Mouse (Mus musculus) neural tube, embryonic 12.5 days (tissue): ENCODE results near the gene Bad. TPM values are rescaled to one million over a fixed set of nuclear protein-coding genes. Genes with fewer than 3 reads are reported as not detected.
"Not testable (repeated sequence)": the region's sequence is repeated elsewhere in the genome, so short reads cannot be mapped to it uniquely, and the experiment has no call there.

Experiments
- ATAC-seq: fragments of 200-750 bp; cut with Nextera tagmentation; 2 replicates; pipeline ENCODE4 v1.8.0; 2017; ENCODE audit warnings: low read depth, mild to moderate bottlenecking, moderate TSS enrichment, moderate library complexity; ENCODE audit not compliant: low FRiP score
- H3K27ac ChIP-seq: fragments of 300-500 bp; sonication (generic); 2 replicates; pipeline ENCODE4 v1.5.1; 2016
- H3K27me3 ChIP-seq: fragments of 300-500 bp; sonication (generic); replicated peaks from 2 replicates; pipeline ENCODE4 v1.6.1; 2016; ENCODE audit warnings: mild to moderate bottlenecking
- H3K36me3 ChIP-seq: fragments of 300-500 bp; sonication (generic); 2 replicates; pipeline ENCODE4 v1.6.1; 2016; ENCODE audit warnings: mild to moderate bottlenecking
- H3K4me1 ChIP-seq: fragments of 300-500 bp; sonication (generic); 2 replicates; pipeline ENCODE4 v1.6.1; 2016
- H3K4me2 ChIP-seq: fragments of 300-500 bp; sonication (generic); replicated peaks from 2 replicates; pipeline ENCODE4 v1.6.1; 2016; ENCODE audit warnings: mild to moderate bottlenecking
- H3K4me3 ChIP-seq: fragments of 300-500 bp; sonication (generic); 2 replicates; pipeline ENCODE4 v1.5.1; 2016
- H3K9ac ChIP-seq: fragments of 300-500 bp; sonication (generic); 2 replicates; pipeline ENCODE4 v1.6.1; 2016; ENCODE audit warnings: mild to moderate bottlenecking
- H3K9me3 ChIP-seq: fragments of 300-500 bp; sonication (generic); 2 replicates; pipeline ENCODE4 v1.6.1; 2016; ENCODE audit warnings: mild to moderate bottlenecking
- WGBS: fragments of 180-500 bp; shearing (Covaris S2); methylation state at CpG from one replicate; pipeline ENCODE4 v1.1.7; 2016; 5-methylcytosine and 5-hydroxymethylcytosine counted together
- polyA plus RNA-seq: library from polyadenylated mRNA; unstranded; fragments of >200 nt; fragmentation: Nextera tagmentation; extraction: Ambion mirVana; gene quantifications from 2 replicates; pipeline ENCODE4 v1.2.1, GENCODE M21; 2016

Bad gene
- 71.9 and 73.8 TPM in 2 replicates for polyA plus RNA-seq

DNA sequence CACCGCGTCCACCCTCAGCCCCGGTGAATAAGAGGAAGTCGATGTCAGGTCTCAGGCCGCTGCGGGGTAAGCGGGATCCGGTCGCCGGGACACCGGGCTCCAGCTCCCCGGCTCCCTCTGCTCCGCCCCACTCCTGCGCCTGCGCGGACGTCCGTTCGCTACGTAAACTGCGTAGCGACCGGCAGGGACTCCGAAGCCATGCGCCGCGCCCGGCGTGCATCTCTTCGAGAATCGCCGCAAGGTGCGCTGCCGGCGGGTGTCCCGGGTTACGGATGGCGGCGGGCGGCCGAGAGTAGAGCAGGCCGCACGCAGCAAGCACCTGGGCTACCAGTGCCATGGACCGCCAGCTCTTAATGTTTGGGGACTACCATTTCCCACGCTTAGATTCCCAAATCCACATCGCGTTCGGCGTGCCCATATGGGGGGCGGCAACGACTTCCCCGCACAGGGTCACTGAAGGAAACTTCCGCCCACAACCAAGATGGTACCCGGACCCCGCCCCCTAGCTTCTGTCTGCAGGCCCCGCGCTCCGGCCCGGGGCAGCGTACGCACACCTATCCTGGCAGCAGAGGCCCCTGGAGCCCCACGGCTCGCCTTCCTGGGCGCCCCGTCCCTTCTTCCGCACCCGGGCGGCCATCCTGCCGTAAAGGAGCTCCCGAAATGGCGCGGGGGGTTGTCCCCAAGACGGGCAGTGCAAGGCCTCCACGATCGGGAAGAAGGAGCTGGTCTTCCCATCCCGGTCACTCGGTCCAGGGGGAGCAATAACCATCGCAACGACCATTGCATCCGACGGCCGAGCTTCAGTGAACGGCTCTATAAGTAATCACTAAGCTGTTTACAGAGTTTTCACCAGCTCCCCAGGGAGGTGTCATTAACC is at the start of gene Bad:
Bad (plus strand) TSS at position 490 of the 877 bp plus-strand sequence.
- peak within 1 kb of the TSS; percentile 87 for H3K4me2 ChIP-seq
- peak within 1 kb of the TSS; percentile 89 for H3K9ac ChIP-seq
- WGBS: under 1% methylated on average over 83 of the region's 83 CpGs
- peak; percentile 83 for ATAC-seq
- peak within 1 kb of the TSS; percentile 88 for H3K27ac ChIP-seq
- H3K4me1 ChIP-seq: peaks cover 32% of the 10 kb centered on the region
- H3K9me3 ChIP-seq: no peaks in the 10 kb centered on the region
- 0 out of 2 replicates have a peak, but pooled peaks cover 3% of the 10 kb centered on the region for H3K27me3 ChIP-seq
- H3K4me3 ChIP-seq: peak within 1 kb of the TSS; percentile 82
- peaks cover 8% of the 10 kb centered on the region for H3K36me3 ChIP-seq

DNA sequence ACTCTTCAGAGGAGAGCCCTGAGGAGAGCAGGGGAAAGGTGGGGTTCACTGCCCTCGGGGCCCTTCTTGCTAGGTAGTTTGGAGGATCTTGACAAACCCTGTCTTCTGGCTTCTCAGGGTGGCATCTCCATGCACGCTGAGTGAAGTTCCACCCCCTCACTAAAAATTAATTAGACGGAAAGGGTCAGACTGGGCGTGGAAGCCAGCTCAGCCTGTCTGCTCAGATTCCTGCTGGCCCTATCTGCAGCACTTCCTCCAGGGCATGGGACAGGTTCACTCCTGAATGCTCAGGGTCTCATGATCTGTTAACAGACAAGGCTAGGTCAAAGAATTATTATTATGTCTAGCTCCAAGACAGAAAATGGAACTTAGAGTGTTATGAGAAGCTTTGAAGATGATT is 49.1 kb upstream of the Bad start:
- H3K9ac ChIP-seq: no peak overlapping the region
- ATAC-seq: no peak
- H3K4me2 ChIP-seq: no peak overlapping the region
- no peak overlapping the region for H3K4me3 ChIP-seq
- no peak overlapping the region for H3K27ac ChIP-seq
- 69% methylated on average over 4 of the region's 4 CpGs for WGBS
- H3K4me1 ChIP-seq: no peaks in the 10 kb centered on the region
- H3K27me3 ChIP-seq: no peaks in the 10 kb centered on the region
- H3K9me3 ChIP-seq: peaks cover 10% of the 10 kb centered on the region; the same call in 1 of the 2 replicates
- H3K36me3 ChIP-seq: no peaks in the 10 kb centered on the region

DNA sequence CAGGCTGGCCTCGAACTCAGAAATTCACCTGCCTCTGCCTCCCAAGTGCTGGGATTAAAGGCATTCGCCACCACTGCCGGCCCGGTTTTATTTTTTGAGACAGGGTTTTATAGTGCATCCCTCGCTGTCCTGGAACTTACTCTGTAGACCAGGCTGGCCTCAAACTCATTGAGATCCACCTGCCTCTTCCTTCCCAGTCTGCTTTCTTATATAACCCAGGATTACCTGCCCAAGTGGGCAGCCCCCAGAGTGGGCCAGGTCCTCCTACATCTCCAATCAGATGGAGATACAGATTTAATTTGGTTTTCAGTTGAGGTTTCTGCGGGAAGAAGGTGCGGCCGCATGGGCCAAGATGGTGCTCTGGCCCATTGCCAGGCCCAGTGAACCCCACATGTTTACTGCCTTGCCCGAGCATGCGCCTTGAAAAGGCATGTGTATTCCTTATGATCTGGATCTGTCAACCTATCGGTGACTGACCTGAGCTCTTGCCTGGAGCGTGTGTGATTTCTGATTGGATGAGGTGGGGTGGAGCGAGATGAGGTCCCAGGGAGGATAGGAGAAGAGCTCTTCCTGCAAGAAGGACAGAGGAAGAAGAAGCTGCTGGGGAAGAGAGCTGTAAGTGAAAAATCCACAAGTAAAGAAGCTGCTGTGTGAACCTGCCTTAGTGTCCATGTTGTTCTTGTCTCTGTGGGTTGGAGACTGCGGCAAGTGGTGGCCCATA is 47.8 kb upstream of the Bad start:
- Histone ChIP-seq H3K4me1 (no peaks in the 10 kb centered on the region), H3K27ac (no peak overlapping the region), H3K9ac (no peak overlapping the region), H3K27me3 (no peaks in the 10 kb centered on the region), H3K36me3 (no peaks in the 10 kb centered on the region), H3K4me3 (no peak overlapping the region), H3K4me2 (no peak overlapping the region), H3K9me3 (peaks cover 11% of the 10 kb centered on the region; the same call in 1 of the 2 replicates)
- WGBS: 90% methylated on average over 14 of the region's 14 CpGs
- no peak for ATAC-seq

DNA sequence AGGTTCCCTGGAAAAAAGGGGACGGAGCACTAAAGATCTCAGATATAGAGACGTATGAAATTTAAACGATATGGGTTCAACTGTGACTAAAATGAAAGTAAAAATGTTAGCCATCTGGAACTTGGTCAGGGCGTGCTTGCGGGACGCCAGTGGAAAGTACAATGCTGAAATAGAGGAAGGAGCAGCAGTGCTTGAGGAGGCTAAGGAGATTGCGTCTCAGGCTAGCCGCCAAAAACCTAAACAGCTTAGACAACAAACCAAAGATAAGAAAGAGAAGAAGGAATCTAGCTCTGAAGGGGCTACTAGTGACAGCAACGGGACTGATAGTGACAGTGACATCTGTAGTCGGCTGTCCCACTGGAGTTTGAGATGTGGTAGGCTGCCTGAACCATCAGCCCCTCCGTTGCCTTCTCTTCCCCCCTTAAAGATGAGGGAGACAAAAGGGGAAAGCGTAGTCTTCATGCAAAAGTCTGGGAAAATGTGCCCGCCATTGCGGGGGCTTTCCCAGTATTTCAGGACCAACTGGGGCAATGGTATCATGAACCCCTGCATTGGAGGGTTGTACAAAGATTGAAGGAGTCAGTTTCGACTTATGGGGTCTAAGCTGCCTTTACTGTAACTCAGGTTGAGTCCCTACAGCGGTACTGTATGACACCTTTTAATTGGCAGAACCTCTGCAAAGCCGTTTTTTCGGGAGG is 45.9 kb upstream of the Bad start:
- H3K4me1 ChIP-seq, H3K4me2 ChIP-seq, ATAC-seq, H3K4me3 ChIP-seq, H3K36me3 ChIP-seq, H3K9ac ChIP-seq, H3K27ac ChIP-seq, H3K27me3 ChIP-seq: not testable (repeated sequence)
- peaks cover 11% of the 10 kb centered on the region; the same call in 1 of the 2 replicates for H3K9me3 ChIP-seq
- WGBS: 92% methylated on average over 18 of the region's 18 CpGs

DNA sequence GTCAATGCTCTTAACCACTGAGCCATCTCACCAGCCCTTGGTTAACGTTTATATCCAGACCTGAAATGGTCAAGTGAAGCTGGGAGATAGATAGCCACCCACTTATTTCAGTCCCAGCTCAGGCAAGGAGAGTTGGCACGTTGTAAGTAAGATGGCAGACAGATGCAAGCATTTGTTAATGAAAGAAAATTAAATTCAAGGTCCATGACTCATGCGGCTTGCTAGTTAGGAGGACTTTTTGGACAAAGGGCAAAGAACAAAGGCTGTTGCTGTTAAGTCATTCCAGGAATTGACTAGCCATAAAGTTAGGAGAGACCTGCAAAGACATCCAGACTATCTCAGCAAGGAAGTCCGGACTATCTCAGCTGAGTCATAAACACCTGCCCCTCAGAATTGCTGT is 42.0 kb upstream of the Bad start:
- no peaks in the 10 kb centered on the region for H3K4me1 ChIP-seq
- H3K4me2 ChIP-seq: no peak overlapping the region
- no peak overlapping the region for H3K4me3 ChIP-seq
- H3K9me3 ChIP-seq: peaks cover 11% of the 10 kb centered on the region; the same call in 1 of the 2 replicates
- ATAC-seq: no peak
- H3K27ac ChIP-seq: no peak overlapping the region
- no peaks in the 10 kb centered on the region for H3K27me3 ChIP-seq
- no peak overlapping the region for H3K9ac ChIP-seq
- WGBS: 74% methylated on average over 4 of the region's 4 CpGs
- no peaks in the 10 kb centered on the region; the same call in 1 of the 2 replicates for H3K36me3 ChIP-seq

DNA sequence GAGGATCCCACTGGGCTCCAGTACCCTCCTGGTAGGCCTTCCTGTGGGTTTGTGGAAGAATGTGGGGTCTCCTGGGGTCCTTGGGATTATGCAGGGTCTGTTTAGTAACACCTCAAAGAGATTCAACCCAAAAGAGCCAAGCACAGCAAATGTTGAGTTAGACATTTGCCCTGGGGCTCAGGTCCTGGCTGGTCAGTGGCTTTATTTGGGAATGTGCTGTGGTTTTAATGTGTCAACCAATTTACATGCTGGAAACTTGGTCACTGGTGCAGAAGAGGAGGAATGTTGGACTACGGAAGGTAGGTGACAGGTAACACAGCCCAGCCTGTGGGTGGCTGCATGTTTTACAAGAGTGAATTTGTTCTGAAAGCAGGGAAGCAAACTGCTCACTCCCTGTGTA is 38.6 kb upstream of the Bad start:
- no peak for ATAC-seq
- H3K36me3 ChIP-seq: peaks cover 21% of the 10 kb centered on the region
- 100% methylated on average over 1 of the region's 1 CpGs for WGBS

DNA sequence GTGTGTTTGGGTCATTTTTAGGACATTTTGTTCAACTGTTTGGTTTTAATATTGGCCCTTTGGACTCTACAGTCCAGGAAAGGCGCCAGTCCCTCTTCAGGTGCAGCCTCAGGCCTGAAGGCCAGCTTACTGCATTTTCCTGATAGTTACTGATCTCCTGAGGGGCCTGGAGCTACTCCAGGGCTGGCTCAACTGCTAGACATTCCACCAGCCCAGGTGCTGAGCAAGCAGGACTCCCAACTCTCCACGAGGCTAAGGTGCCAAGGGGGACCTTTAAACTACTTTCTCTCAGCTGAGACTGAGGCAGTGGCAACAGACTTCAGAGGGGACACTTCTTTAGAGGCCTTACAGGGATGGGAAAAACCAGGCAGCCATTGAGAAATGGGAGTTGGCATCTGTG is 36.8 kb upstream of the Bad start:
- H3K27ac ChIP-seq: no peak overlapping the region
- H3K4me1 ChIP-seq: peaks cover 19% of the 10 kb centered on the region
- H3K9me3 ChIP-seq: no peaks in the 10 kb centered on the region
- ATAC-seq: no peak
- 88% methylated on average over 2 of the region's 2 CpGs for WGBS
- H3K4me3 ChIP-seq: no peak overlapping the region
- no peak overlapping the region for H3K4me2 ChIP-seq
- no peaks in the 10 kb centered on the region for H3K27me3 ChIP-seq
- no peak overlapping the region for H3K9ac ChIP-seq
- H3K36me3 ChIP-seq: peaks cover 21% of the 10 kb centered on the region

More for the DNA sequence above, 38.6 kb upstream of the Bad start:
- no peaks in the 10 kb centered on the region for H3K9me3 ChIP-seq
- no peak overlapping the region for H3K27ac ChIP-seq
- no peak overlapping the region for H3K4me3 ChIP-seq
- no peak overlapping the region for H3K4me2 ChIP-seq
- no peaks in the 10 kb centered on the region for H3K27me3 ChIP-seq
- H3K9ac ChIP-seq: no peak overlapping the region
- peaks cover 8% of the 10 kb centered on the region for H3K4me1 ChIP-seq

DNA sequence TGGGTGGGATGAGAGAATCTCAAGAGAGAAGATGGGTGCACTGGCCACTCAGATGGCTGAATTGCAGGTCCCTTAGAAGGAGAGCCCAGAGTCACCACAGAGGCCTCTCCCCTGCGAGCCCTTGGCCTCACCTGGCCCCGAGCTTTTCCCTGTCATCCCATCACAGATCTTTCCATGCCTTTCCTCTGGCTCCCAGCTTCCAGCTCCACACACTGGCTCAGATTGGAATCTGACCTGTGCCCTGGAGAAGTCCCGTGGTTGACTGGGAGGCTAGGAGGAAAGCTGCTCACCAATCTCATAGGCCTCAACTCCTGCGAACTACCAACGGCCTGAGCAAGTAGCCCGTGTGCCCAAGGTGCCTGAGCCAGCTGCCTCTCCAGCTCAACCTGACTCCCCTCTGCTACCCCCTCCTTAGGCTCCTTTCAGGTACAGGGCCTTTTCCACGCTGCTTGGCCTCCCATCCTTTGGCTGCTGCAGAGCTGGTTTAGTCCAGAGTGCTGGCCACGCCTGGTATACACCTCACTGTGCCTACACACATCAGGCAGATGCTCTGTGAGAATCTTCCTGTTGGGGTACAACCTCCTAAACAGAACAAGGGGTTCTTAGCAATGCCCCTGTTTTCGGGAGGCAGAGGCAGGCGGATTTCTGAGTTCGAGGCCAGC is 36.0 kb upstream of the Bad start:
- Histone ChIP-seq H3K27me3 (no peaks in the 10 kb centered on the region), H3K27ac (no peak overlapping the region), H3K4me3 (no peak overlapping the region), H3K4me1 (peaks cover 19% of the 10 kb centered on the region), H3K9me3 (no peaks in the 10 kb centered on the region), H3K36me3 (peaks cover 21% of the 10 kb centered on the region), H3K4me2 (no peak overlapping the region), H3K9ac (no peak overlapping the region)
- 95% methylated on average over 11 of the region's 11 CpGs for WGBS
- ATAC-seq: no peak

DNA sequence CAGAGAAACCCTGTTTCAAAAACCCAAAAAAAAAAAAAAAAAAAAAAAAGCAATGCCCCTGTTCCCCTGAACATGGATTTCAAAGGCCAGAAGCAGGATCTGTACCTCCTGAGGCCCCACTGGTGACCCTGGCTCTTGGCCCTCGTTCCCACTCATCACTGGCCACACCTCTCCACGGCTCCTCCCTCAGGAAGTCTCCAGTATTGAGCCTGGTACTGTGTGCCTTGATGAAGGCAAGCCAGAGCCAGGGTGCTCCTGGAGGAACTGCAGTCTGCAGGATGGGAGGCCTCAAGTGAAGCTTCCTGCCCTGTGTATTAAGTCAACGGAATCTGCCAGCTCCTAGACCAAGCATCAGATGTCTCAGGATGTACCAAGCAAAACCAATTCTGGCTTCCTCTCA is 35.5 kb upstream of the Bad start:
- H3K27ac ChIP-seq: no peak overlapping the region
- no peak for ATAC-seq
- 94% methylated on average over 3 of the region's 3 CpGs for WGBS

DNA sequence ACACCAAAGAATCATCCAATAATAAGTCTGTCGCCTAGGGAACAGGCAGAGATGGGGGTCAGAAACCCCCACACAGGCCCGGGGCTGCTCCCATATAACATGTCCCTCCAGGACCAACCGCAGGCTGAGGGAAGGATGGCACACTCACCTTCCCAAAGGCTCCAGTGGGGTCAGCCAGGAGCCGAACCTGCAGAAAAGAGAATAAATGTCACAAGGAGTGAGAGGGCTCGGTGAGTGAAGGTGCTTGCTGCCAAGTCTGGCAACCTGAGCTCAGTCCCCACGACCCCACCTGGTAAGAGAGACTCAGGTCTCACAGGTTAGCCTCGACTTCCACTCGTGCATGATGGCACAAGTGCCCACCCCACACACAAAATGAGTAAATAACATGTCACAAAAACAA is 34.6 kb upstream of the Bad start:
- 0 out of 2 replicates have a peak overlapping the region, but pooled peaks have one; percentile 22 for H3K9ac ChIP-seq
- H3K4me3 ChIP-seq: no peak overlapping the region
- 92% methylated on average over 8 of the region's 8 CpGs for WGBS
- no peak overlapping the region for H3K4me2 ChIP-seq
- no peak for ATAC-seq
- H3K27me3 ChIP-seq: no peaks in the 10 kb centered on the region
- peaks cover 30% of the 10 kb centered on the region for H3K4me1 ChIP-seq
- H3K27ac ChIP-seq: no peak overlapping the region
- no peaks in the 10 kb centered on the region for H3K9me3 ChIP-seq
- peaks cover 33% of the 10 kb centered on the region for H3K36me3 ChIP-seq

More for the DNA sequence above, 35.5 kb upstream of the Bad start:
- Histone ChIP-seq H3K9me3 (no peaks in the 10 kb centered on the region), H3K27me3 (no peaks in the 10 kb centered on the region), H3K4me3 (no peak overlapping the region), H3K9ac (no peak overlapping the region), H3K36me3 (peaks cover 24% of the 10 kb centered on the region), H3K4me2 (no peak overlapping the region), H3K4me1 (peaks cover 23% of the 10 kb centered on the region)

DNA sequence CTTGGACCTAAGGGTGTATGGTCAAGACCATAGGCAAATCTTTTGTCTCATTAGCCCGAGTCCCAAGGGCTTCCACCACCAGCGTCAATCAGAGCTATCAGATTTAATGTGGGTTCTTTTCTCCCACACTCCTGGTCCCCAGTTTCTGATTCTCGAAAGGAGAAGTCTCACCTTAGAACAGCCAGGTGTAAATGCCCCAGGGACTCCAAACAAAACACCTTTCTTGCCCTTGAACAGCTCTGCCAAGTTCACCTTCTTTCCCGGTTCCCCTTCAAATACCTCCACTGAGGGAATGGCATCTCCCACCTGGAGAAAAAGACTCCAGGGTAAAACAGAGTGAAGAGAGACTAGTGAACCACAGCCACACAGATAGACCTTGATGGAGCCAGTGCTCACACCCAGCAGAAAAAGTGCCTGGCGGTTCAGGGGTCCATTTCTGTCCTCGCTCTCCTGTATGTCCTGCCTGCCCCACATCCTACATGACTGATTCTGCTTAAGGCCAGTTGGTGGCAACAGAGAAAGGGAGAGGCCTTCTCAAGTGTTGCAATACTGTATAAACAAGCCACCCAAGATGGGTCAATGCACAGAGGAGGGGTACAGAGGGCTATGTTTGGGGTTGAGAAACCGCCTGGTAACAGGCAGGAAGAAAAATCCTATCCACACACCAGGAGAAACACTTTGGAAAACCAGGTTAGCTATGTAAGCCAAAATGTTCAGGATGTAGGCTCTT is 33.7 kb upstream of the Bad start:
- Histone ChIP-seq H3K27ac (no peak overlapping the region), H3K4me1 (peaks cover 30% of the 10 kb centered on the region), H3K4me3 (no peak overlapping the region), H3K9me3 (no peaks in the 10 kb centered on the region), H3K36me3 (peaks cover 42% of the 10 kb centered on the region), H3K4me2 (peak overlapping the region; percentile 88), H3K9ac (peak overlapping the region; percentile 22; the same call in 1 of the 2 replicates), H3K27me3 (no peaks in the 10 kb centered on the region)
- 91% methylated on average over 7 of the region's 7 CpGs for WGBS
- ATAC-seq: no peak
